9 mouse cellular contexts compared by ENCODE assay signal in genomic region chr12:75701173-75702083, GRCm38 (mm10). TPM values are rescaled to one million over a fixed set of nuclear protein-coding genes. Genes with fewer than 3 reads are reported as not detected.
DNase-seq lines count a peak whose midpoint lies in the region; ATAC-seq lines count a peak whose summit lies in the region.
"Had no signal": no experiment of that assay in that cellular context is flagged by ENCODE, and none has a peak within 500 bp of the region (broad histone marks: within the 10 kb centered on the region; RNA-seq: fewer than 3 reads in every experiment).

No protein-coding gene starts in this region.

- peak; percentile 8 to 22 for DNase-seq in left cerebral cortex, postnatal 36 days (ENCODE audit: low spot score in 2 of 2)
- DNase-seq in left cerebral cortex, postnatal 4 days: no peak
- peak; percentile 46 for DNase-seq in embryonic facial prominence, embryonic 11.5 days (ENCODE audit: low spot score)
- DNase-seq in kidney, postnatal 10 days: peak; percentile 71
- peak; percentile 31 for DNase-seq in midbrain, embryonic 14.5 days
- DNase-seq in MN1 (ENCODE audit: low spot score): no peak
- DNase-seq in spleen, postnatal 36 days (ENCODE audit: low spot score in 2 of 2): no peak

- H3K27ac ChIP-seq in embryonic facial prominence, embryonic 11.5 days (replicated peaks; ENCODE audit: low read depth, low read length): no peak overlapping the region
- peak overlapping the region; percentile 44 to 49 for H3K27ac ChIP-seq in heart, embryonic 14.5 days (replicated peaks in 1 of 2; ENCODE audit: control insufficient read depth in 1 of 2, insufficient read depth in 1 of 2, low read depth in 2 of 2, low read length in 2 of 2)
- no peak overlapping the region for H3K27ac ChIP-seq in midbrain, embryonic 14.5 days (replicated peaks; ENCODE audit: low read depth, low read length)

- peak overlapping the region; percentile 30 for H3K4me2 ChIP-seq in embryonic facial prominence, embryonic 11.5 days (ENCODE audit: low read depth, low read length)
- peak overlapping the region; percentile 69 for H3K4me2 ChIP-seq in heart, embryonic 14.5 days (ENCODE audit: low read length)
- H3K4me2 ChIP-seq in midbrain, embryonic 14.5 days (ENCODE audit: low read length): peak overlapping the region; percentile 35

- no peaks in the 10 kb centered on the region for H3K36me3 ChIP-seq in embryonic facial prominence, embryonic 11.5 days (replicated peaks; ENCODE audit: control insufficient read depth, insufficient read depth, low read depth, low read length)
- H3K36me3 ChIP-seq in heart, embryonic 14.5 days (ENCODE audit: control insufficient read depth, insufficient read depth, low read length): no peaks in the 10 kb centered on the region
- H3K36me3 ChIP-seq in midbrain, embryonic 14.5 days (ENCODE audit: control insufficient read depth, insufficient read depth, low read length): no peaks in the 10 kb centered on the region

- intact Hi-C loops in left cerebral cortex, postnatal 36 days (cut with DNase I): no loop called here
- intact Hi-C loops in left cerebral cortex, postnatal 4 days (cut with DNase I): no loop called here

- peak; percentile 59; the same call in 1 of the 2 replicates for ATAC-seq in embryonic facial prominence, embryonic 11.5 days (replicated peaks; ENCODE audit: insufficient number of reproducible peaks, low FRiP score, low TSS enrichment, low read depth)
- peak; percentile 43; the same call in 1 of the 2 replicates for ATAC-seq in heart, embryonic 14.5 days (ENCODE audit: insufficient number of reproducible peaks, insufficient read depth, low FRiP score, low read depth)
- ATAC-seq in midbrain, embryonic 14.5 days (ENCODE audit: low FRiP score, low TSS enrichment): no peak
- ATAC-seq: Patski had no signal

- WGBS in embryonic facial prominence, embryonic 11.5 days: 39% methylated on average over 21 of the region's 21 CpGs
- WGBS in heart, embryonic 14.5 days: 29% methylated on average over 21 of the region's 21 CpGs
- WGBS in midbrain, embryonic 14.5 days: 45% methylated on average over 21 of the region's 21 CpGs

- no peaks in the 10 kb centered on the region for H3K9me3 ChIP-seq in embryonic facial prominence, embryonic 11.5 days (replicated peaks; ENCODE audit: control insufficient read depth, low read length)
- H3K9me3 ChIP-seq in heart, embryonic 14.5 days (ENCODE audit: control insufficient read depth, low read length): peaks cover 7% of the 10 kb centered on the region; the same call in 1 of the 2 replicates
- no peaks in the 10 kb centered on the region for H3K9me3 ChIP-seq in midbrain, embryonic 14.5 days (ENCODE audit: control insufficient read depth, low read length)

- H3K9ac ChIP-seq in embryonic facial prominence, embryonic 11.5 days (replicated peaks; ENCODE audit: low read length): peak overlapping the region; percentile 37; the same call in 1 of the 2 replicates
- peak overlapping the region; percentile 61 for H3K9ac ChIP-seq in heart, embryonic 14.5 days (ENCODE audit: low read length)
- no peak overlapping the region for H3K9ac ChIP-seq in midbrain, embryonic 14.5 days (replicated peaks; ENCODE audit: low read length)

- H3K4me1 ChIP-seq in embryonic facial prominence, embryonic 11.5 days (ENCODE audit: control insufficient read depth, insufficient read depth, low read length): peaks cover 4% of the 10 kb centered on the region
- H3K4me1 ChIP-seq in heart, embryonic 14.5 days (ENCODE audit: control insufficient read depth in 2 of 2, insufficient read depth in 2 of 2, low read length in 2 of 2): peaks cover 8 to 12% of the 10 kb centered on the region in 2 experiments
- H3K4me1 ChIP-seq in midbrain, embryonic 14.5 days (ENCODE audit: control insufficient read depth, insufficient read depth, low read length): peaks cover 4% of the 10 kb centered on the region; the same call in 1 of the 2 replicates

- H3K4me3 ChIP-seq in embryonic facial prominence, embryonic 11.5 days (ENCODE audit: low read depth, low read length): no peak overlapping the region
- H3K4me3 ChIP-seq in heart, embryonic 14.5 days (ENCODE audit: control insufficient read depth in 1 of 2, insufficient read depth in 1 of 2, low read depth in 1 of 2, low read length in 2 of 2): peak overlapping the region; percentile 20 to 23
- H3K4me3 ChIP-seq in midbrain, embryonic 14.5 days (replicated peaks; ENCODE audit: low read depth, low read length): no peak overlapping the region; the same call in 1 of the 2 replicates

- no peaks in the 10 kb centered on the region for H3K27me3 ChIP-seq in embryonic facial prominence, embryonic 11.5 days (ENCODE audit: control insufficient read depth, insufficient read depth, low read length)
- no peaks in the 10 kb centered on the region for H3K27me3 ChIP-seq in heart, embryonic 14.5 days (ENCODE audit: control insufficient read depth, insufficient read depth, low read length)
- no peaks in the 10 kb centered on the region for H3K27me3 ChIP-seq in midbrain, embryonic 14.5 days (ENCODE audit: control insufficient read depth, insufficient read depth, low read length)
- H3K27me3 ChIP-seq: Patski had no signal

RNA-seq across cellular contexts. Expression of gene Wdr89, which starts 32.1 kb away (rescaled TPM):
- 1 to 10 TPM; 3.1 to 3.3 TPM for total RNA-seq in left cerebral cortex, postnatal 36 days (2021)
- total RNA-seq in left cerebral cortex, postnatal 4 days (2021): 1 to 10 TPM; 4.0 to 4.4 TPM
- polyA plus RNA-seq in embryonic facial prominence, embryonic 11.5 days (2014; fragmentation: Nextera tagmentation; extraction: Ambion mirVana): 12.1 and 13.9 TPM in 2 replicates
- 7.6 and 7.8 TPM in 2 replicates for polyA plus RNA-seq in heart, embryonic 14.5 days (2014; fragmentation: Nextera tagmentation; extraction: Ambion mirVana)
- 5.4 and 6.2 TPM in 2 replicates for polyA plus RNA-seq in midbrain, embryonic 14.5 days (2014; fragmentation: Nextera tagmentation; extraction: Ambion mirVana)

RNA-seq across cellular contexts. Expression of gene Sgpp1, which starts 34.1 kb away (rescaled TPM):
- 10 to 100 TPM; 28.3 to 34.3 TPM for total RNA-seq in left cerebral cortex, postnatal 36 days (2021)
- total RNA-seq in left cerebral cortex, postnatal 4 days (2021): 10 to 100 TPM; 25.9 to 27.2 TPM
- polyA plus RNA-seq in embryonic facial prominence, embryonic 11.5 days (2014; fragmentation: Nextera tagmentation; extraction: Ambion mirVana): 12.0 and 13.8 TPM in 2 replicates
- polyA plus RNA-seq in heart, embryonic 14.5 days (2014; fragmentation: Nextera tagmentation; extraction: Ambion mirVana): 22.5 and 25.3 TPM in 2 replicates
- 12.6 and 14.6 TPM in 2 replicates for polyA plus RNA-seq in midbrain, embryonic 14.5 days (2014; fragmentation: Nextera tagmentation; extraction: Ambion mirVana)

Comparison
In these comparisons a context has a peak if more than half of its experiments do, and no peak if none do; other contexts are left out.
1. DNase-seq: peak in left cerebral cortex, postnatal 36 days (2 of 2), embryonic facial prominence, embryonic 11.5 days (single experiment), kidney, postnatal 10 days (single experiment) and midbrain, embryonic 14.5 days (single experiment); none in left cerebral cortex, postnatal 4 days (single experiment), MN1 (single experiment) and spleen, postnatal 36 days (0 of 2).
2. H3K27ac ChIP-seq: peak in heart, embryonic 14.5 days (2 of 2); none in embryonic facial prominence, embryonic 11.5 days (single experiment) and midbrain, embryonic 14.5 days (single experiment).
3. H3K4me3 ChIP-seq: peak in heart, embryonic 14.5 days (2 of 2); none in embryonic facial prominence, embryonic 11.5 days (single experiment) and midbrain, embryonic 14.5 days (single experiment).
4. Peak in every context shown above with its lines, with median percentiles within 50 percentile points of each other: H3K4me2 ChIP-seq.